Mouse (Mus musculus) liver, embryonic 16.5 days (tissue): ENCODE data around the gene Asic3. TPM values are rescaled to one million over a fixed set of nuclear protein-coding genes. Genes with fewer than 3 reads are reported as not detected.

Source experiments
- ATAC-seq: fragments of 200-750 bp; cut with Nextera tagmentation; 2 replicates; pipeline ENCODE4 v1.8.0; 2017; ENCODE audit warnings: low read depth, mild to moderate bottlenecking, moderate number of reproducible peaks, moderate library complexity
- H3K27ac ChIP-seq: fragments of 300-500 bp; sonication (generic); 2 replicates; pipeline ENCODE4 v1.5.1; 2014; ENCODE audit warnings: mild to moderate bottlenecking, low read length
- H3K27me3 ChIP-seq: fragments of 300-500 bp; sonication (generic); 2 replicates; pipeline ENCODE4 v1.6.1; 2014; ENCODE audit warnings: low read depth, low read length, mixed read lengths; ENCODE audit not compliant: control insufficient read depth, insufficient read depth
- H3K36me3 ChIP-seq: fragments of 300-500 bp; sonication (generic); 2 replicates; pipeline ENCODE4 v1.6.1; 2014; ENCODE audit warnings: mild to moderate bottlenecking; ENCODE audit not compliant: control insufficient read depth, insufficient read depth
- H3K4me1 ChIP-seq: fragments of 300-500 bp; sonication (generic); 2 replicates; pipeline ENCODE4 v1.6.1; 2014; ENCODE audit warnings: low read depth, low read length, mixed read lengths; ENCODE audit not compliant: control insufficient read depth
- H3K4me2 ChIP-seq: fragments of 300-500 bp; sonication (generic); 2 replicates; pipeline ENCODE4 v1.6.1; 2014; ENCODE audit warnings: low read depth, low read length, mixed read lengths
- H3K4me3 ChIP-seq: fragments of 300-500 bp; sonication (generic); 2 replicates; pipeline ENCODE4 v1.5.1; 2014; ENCODE audit warnings: low read depth, mild to moderate bottlenecking, low read length
- H3K9ac ChIP-seq: fragments of 300-500 bp; sonication (generic); 2 replicates; pipeline ENCODE4 v1.6.1; 2014; ENCODE audit warnings: low read depth, low read length
- H3K9me3 ChIP-seq: fragments of 300-500 bp; sonication (generic); replicated peaks from 2 replicates; pipeline ENCODE4 v1.6.1; 2016; ENCODE audit warnings: low read length; ENCODE audit not compliant: control insufficient read depth
- WGBS: fragments of 180-500 bp; shearing (Covaris S2); extraction: QIAGEN DNeasy Blood & Tissue Kit; methylation state at CpG from one replicate; pipeline ENCODE4 v1.1.7; 2014; ENCODE audit not compliant: insufficient replicate concordance; 5-methylcytosine and 5-hydroxymethylcytosine counted together
- polyA plus RNA-seq: library from polyadenylated mRNA; unstranded; fragments of >200 nt; fragmentation: Nextera tagmentation; extraction: Ambion mirVana; gene quantifications from 2 replicates; pipeline ENCODE4 v1.2.1, GENCODE M21; 2015

Gene Asic3
- polyA plus RNA-seq, 1 experiment from 2014 or later = not detected

- Histone ChIP-seq H3K27me3 (no peaks in the 10 kb centered on the region), H3K9me3 (no peaks in the 10 kb centered on the region), H3K4me1 (peaks cover 46% of the 10 kb centered on the region), H3K4me2 (peak overlapping the region; percentile 99), H3K36me3 (no peaks in the 10 kb centered on the region), H3K9ac (peak overlapping the region; percentile 84), H3K27ac (peak overlapping the region; percentile 95), H3K4me3 (peak overlapping the region; percentile 82)
- ATAC-seq = peak; percentile 77
- 2% methylated on average over 48 of the region's 66 CpGs for WGBS
Observed at GRCm38 (mm10) chr5:24451264-24452029, 38.3 kb downstream of the Asic3 start.

GRCm38 (mm10) chr5:24452030-24452690 is 39.0 kb downstream of the Asic3 start, which contains the start of gene Agap3:
TSS of gene Agap3 (plus strand) at chr5:24452177.
- peaks cover 43% of the 10 kb centered on the region for H3K4me1 ChIP-seq
- peak within 1 kb of the TSS; percentile 84 for H3K9ac ChIP-seq

GRCm38 (mm10) chr5:24452691-24453233 is 39.6 kb downstream of the Asic3 start:
- Histone ChIP-seq H3K9ac (peak overlapping the region; percentile 84), H3K27me3 (no peaks in the 10 kb centered on the region), H3K9me3 (no peaks in the 10 kb centered on the region), H3K4me2 (peak overlapping the region; percentile 99), H3K4me3 (peak overlapping the region; percentile 82), H3K27ac (peak overlapping the region; percentile 95), H3K4me1 (peaks cover 38% of the 10 kb centered on the region), H3K36me3 (no peaks in the 10 kb centered on the region)
- peak; percentile 3; the same call in 1 of the 2 replicates for ATAC-seq
- under 1% methylated on average over 29 of the region's 29 CpGs for WGBS

More at GRCm38 (mm10) chr5:24452030-24452690, 39.0 kb downstream of the Asic3 start, which contains the start of gene Agap3:
- H3K4me2 ChIP-seq = peak within 1 kb of the TSS; percentile 99
- H3K27me3 ChIP-seq = no peaks in the 10 kb centered on the region
- peak within 1 kb of the TSS; percentile 82 for H3K4me3 ChIP-seq
- H3K9me3 ChIP-seq = no peaks in the 10 kb centered on the region
- H3K36me3 ChIP-seq = no peaks in the 10 kb centered on the region
- ATAC-seq = no peak
- H3K27ac ChIP-seq = peak within 1 kb of the TSS; percentile 95
- under 1% methylated on average over 49 of the region's 85 CpGs for WGBS

GRCm38 (mm10) chr5:24453283-24453984 is 40.2 kb downstream of the Asic3 start:
- 36% methylated on average over 5 of the region's 5 CpGs for WGBS
- Histone ChIP-seq H3K4me1 (peaks cover 34% of the 10 kb centered on the region), H3K4me3 (peak overlapping the region; percentile 82), H3K27me3 (no peaks in the 10 kb centered on the region), H3K27ac (peak overlapping the region; percentile 7; the same call in 1 of the 2 replicates), H3K36me3 (no peaks in the 10 kb centered on the region; the same call in 1 of the 2 replicates), H3K9ac (peak overlapping the region; percentile 84), H3K4me2 (peak overlapping the region; percentile 99), H3K9me3 (no peaks in the 10 kb centered on the region)
- ATAC-seq = no peak

GRCm38 (mm10) chr5:24453985-24454303 is 40.8 kb downstream of the Asic3 start:
- no peaks in the 10 kb centered on the region for H3K27me3 ChIP-seq
- peak overlapping the region; percentile 99; the same call in 1 of the 2 replicates for H3K4me2 ChIP-seq
- no peak overlapping the region for H3K27ac ChIP-seq
- ATAC-seq = no peak
- H3K4me1 ChIP-seq = peaks cover 34% of the 10 kb centered on the region
- WGBS = 40% methylated on average over 2 of the region's 2 CpGs
- H3K9ac ChIP-seq = no peak overlapping the region; the same call in 1 of the 2 replicates
- no peaks in the 10 kb centered on the region for H3K9me3 ChIP-seq
- no peaks in the 10 kb centered on the region; the same call in 1 of the 2 replicates for H3K36me3 ChIP-seq
- H3K4me3 ChIP-seq = peak overlapping the region; percentile 82; the same call in 1 of the 2 replicates

- Histone ChIP-seq H3K4me2 (no peak overlapping the region), H3K27me3 (no peaks in the 10 kb centered on the region), H3K9ac (no peak overlapping the region), H3K36me3 (no peaks in the 10 kb centered on the region; the same call in 1 of the 2 replicates), H3K9me3 (no peaks in the 10 kb centered on the region), H3K27ac (no peak overlapping the region), H3K4me1 (peaks cover 34% of the 10 kb centered on the region), H3K4me3 (no peak overlapping the region)
- WGBS = 84% methylated on average over 3 of the region's 3 CpGs
- ATAC-seq = no peak
Observed at GRCm38 (mm10) chr5:24455076-24455475, 41.9 kb downstream of the Asic3 start.

GRCm38 (mm10) chr5:24455613-24456012 is 42.4 kb downstream of the Asic3 start:
- no peaks in the 10 kb centered on the region; the same call in 1 of the 2 replicates for H3K36me3 ChIP-seq
- no peak for ATAC-seq
- H3K4me1 ChIP-seq = peaks cover 34% of the 10 kb centered on the region
- no peak overlapping the region for H3K4me2 ChIP-seq
- H3K4me3 ChIP-seq = no peak overlapping the region
- H3K9me3 ChIP-seq = no peaks in the 10 kb centered on the region
- H3K27me3 ChIP-seq = no peaks in the 10 kb centered on the region
- H3K9ac ChIP-seq = no peak overlapping the region
- H3K27ac ChIP-seq = no peak overlapping the region
- 73% methylated on average over 7 of the region's 7 CpGs for WGBS

- no peak overlapping the region for H3K9ac ChIP-seq
- no peaks in the 10 kb centered on the region for H3K27me3 ChIP-seq
- H3K27ac ChIP-seq = no peak overlapping the region
- no peaks in the 10 kb centered on the region for H3K9me3 ChIP-seq
- 72% methylated on average over 12 of the region's 12 CpGs for WGBS
- no peak for ATAC-seq
- no peak overlapping the region for H3K4me3 ChIP-seq
- H3K4me2 ChIP-seq = no peak overlapping the region
- no peaks in the 10 kb centered on the region for H3K36me3 ChIP-seq
- no peaks in the 10 kb centered on the region for H3K4me1 ChIP-seq
Observed at GRCm38 (mm10) chr5:24466762-24467161, 53.6 kb downstream of the Asic3 start.
